Mouse (Mus musculus): ENCODE data around the gene Klc1. TPM values are rescaled to one million over a fixed set of nuclear protein-coding genes. Genes with fewer than 3 reads are reported as not detected.

Gene Klc1
- polyA plus RNA-seq, 1 experiment from 2014 or later: 319 TPM

DNA sequence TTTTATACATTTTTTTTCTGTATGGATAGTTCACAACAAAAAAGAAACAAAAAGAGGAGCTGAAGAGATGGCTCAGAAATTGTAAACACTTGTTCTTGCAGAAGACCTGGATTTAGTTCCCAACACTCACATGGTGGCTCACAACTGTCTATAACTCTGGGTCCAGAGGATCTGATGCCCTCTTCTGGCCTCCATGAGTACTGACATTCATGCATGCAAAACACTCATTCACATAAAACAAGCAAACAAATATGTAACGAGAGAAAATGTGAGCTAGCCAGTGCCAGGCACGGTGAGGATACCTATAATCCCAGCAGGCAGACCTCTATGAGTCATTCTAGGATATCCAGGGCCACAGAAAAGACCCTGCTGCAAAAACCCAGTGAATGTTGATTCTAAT lies 92.6 kb downstream of the Klc1 start:
- H3K9ac ChIP-seq: no peak overlapping the region
- H3K36me3 ChIP-seq (ENCODE audit: poor library complexity, severe bottlenecking): no peaks in the 10 kb centered on the region
- ATAC-seq: no peak
- H3K4me3 ChIP-seq: no peak overlapping the region
- 61% methylated on average over 2 of the region's 2 CpGs for WGBS
- H3K27me3 ChIP-seq: no peaks in the 10 kb centered on the region
- H3K27ac ChIP-seq: no peak overlapping the region
- no peaks in the 10 kb centered on the region for H3K4me1 ChIP-seq
- H3K9me3 ChIP-seq (replicated peaks): no peaks in the 10 kb centered on the region
- no peak overlapping the region for H3K4me2 ChIP-seq

DNA sequence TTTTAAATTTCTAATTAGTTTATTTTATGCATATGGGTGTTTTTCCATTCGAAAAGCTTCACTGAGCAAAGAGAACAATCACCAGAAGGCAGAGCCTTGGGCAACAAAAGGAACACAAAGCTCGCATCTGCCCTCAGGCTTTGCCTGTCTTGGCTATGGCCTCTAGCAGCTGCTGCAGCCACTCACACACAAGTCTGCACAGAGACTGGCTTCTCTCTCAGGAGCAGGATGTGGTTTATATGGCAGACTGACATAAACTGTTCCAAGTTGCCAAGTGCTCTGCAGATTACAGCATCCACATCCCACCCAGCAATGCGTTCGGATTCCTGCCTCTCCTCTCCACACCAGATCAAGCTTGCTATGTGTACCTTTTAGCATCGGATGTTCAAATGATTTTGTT lies 93.1 kb downstream of the Klc1 start:
- Histone ChIP-seq H3K4me3 (no peak overlapping the region), H3K27ac (peak overlapping the region; percentile 10; the same call in 1 of the 2 replicates), H3K9ac (no peak overlapping the region), H3K27me3 (no peaks in the 10 kb centered on the region), H3K4me1 (no peaks in the 10 kb centered on the region), H3K4me2 (no peak overlapping the region), H3K9me3 (replicated peaks) (no peaks in the 10 kb centered on the region), H3K36me3 (ENCODE audit: poor library complexity, severe bottlenecking) (no peaks in the 10 kb centered on the region)
- 77% methylated on average over 5 of the region's 5 CpGs for WGBS
- no peak for ATAC-seq

DNA sequence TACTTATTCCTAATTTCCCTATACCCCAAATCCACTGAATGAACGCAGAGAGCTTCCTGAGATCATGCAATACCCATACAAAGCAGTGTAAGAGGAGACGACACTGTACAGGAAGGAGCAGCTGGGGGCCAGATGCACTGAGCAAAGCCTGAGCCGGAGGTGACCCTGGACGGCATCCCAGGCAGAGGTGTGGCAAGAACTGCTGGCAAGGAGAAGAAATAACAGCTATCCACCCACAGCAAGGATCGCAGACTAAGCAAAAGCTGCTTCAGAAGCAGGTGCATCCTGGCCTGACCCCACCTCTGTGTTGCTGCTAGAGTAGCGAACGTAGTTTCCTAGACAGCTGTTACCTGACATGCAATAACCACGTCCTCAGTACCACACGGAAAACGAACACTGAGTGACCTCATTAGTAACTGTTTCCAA lies 94.4 kb downstream of the Klc1 start:
- Histone ChIP-seq H3K9ac (no peak overlapping the region), H3K4me1 (no peaks in the 10 kb centered on the region), H3K27me3 (no peaks in the 10 kb centered on the region), H3K27ac (no peak overlapping the region), H3K4me3 (no peak overlapping the region), H3K9me3 (replicated peaks) (no peaks in the 10 kb centered on the region), H3K36me3 (ENCODE audit: poor library complexity, severe bottlenecking) (no peaks in the 10 kb centered on the region), H3K4me2 (no peak overlapping the region)
- 75% methylated on average over 10 of the region's 10 CpGs for WGBS
- no peak for ATAC-seq

DNA sequence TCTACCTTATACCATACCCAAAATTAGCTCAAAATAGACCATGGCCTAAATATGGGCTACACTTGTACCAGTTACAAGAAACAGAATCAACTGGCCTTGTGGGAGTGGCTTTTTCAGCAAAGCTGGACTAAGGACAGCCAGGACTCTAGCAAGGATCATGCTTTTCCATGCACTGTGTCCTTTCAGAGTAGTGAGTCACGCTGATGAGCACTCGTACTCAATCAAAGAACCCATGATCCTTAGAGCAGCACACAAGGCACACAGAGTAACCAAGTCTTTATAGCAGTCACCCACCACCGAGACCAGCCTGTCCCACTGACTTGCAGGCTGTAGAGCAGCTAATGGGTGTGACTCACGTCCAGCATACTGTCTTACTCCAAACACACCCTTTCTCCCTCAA lies 94.9 kb downstream of the Klc1 start:
- no peak overlapping the region for H3K4me3 ChIP-seq
- no peak for ATAC-seq
- 76% methylated on average over 4 of the region's 4 CpGs for WGBS

DNA sequence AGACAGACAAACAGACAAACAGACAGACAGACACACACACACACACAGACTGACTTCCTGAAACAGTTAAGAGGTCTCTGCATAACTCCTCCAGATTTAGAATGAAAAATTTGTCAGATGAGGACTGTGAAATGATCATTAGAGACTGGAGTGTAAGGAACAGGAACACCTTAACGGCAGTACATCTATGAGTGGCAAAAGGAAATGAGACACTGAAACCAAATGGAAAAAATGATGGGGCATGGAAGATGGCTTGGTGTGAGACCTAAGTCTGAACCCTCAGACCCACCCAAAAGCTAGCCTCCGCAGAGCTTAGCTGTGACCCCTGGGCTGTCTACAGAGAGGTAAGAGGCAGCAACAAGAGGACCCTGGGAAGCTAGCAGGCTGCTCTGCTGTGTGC lies 96.8 kb downstream of the Klc1 start:
- H3K9me3 ChIP-seq (replicated peaks): no peaks in the 10 kb centered on the region
- ATAC-seq: no peak

More for the DNA sequence above, 94.9 kb downstream of the Klc1 start:
- Histone ChIP-seq H3K27me3 (no peaks in the 10 kb centered on the region), H3K4me2 (no peak overlapping the region), H3K27ac (no peak overlapping the region), H3K36me3 (ENCODE audit: poor library complexity, severe bottlenecking) (no peaks in the 10 kb centered on the region), H3K4me1 (no peaks in the 10 kb centered on the region), H3K9ac (no peak overlapping the region), H3K9me3 (replicated peaks) (no peaks in the 10 kb centered on the region)

More for the DNA sequence above, 96.8 kb downstream of the Klc1 start:
- Histone ChIP-seq H3K4me2 (no peak overlapping the region), H3K27ac (no peak overlapping the region), H3K27me3 (no peaks in the 10 kb centered on the region), H3K4me1 (no peaks in the 10 kb centered on the region), H3K36me3 (ENCODE audit: poor library complexity, severe bottlenecking) (no peaks in the 10 kb centered on the region), H3K9ac (no peak overlapping the region), H3K4me3 (no peak overlapping the region)
- WGBS: 100% methylated on average over 2 of the region's 2 CpGs

Other genes starting within 250 kb of the Klc1 start
- 667 and 695 TPM in 2 replicates for gene Eif5, start 220.8 kb upstream of the Klc1 start, polyA plus RNA-seq (2015; fragmentation: Nextera tagmentation; extraction: Ambion mirVana)
- 44.2 and 47.2 TPM in 2 replicates for gene Mark3, start 184.3 kb upstream of the Klc1 start, polyA plus RNA-seq (2015; fragmentation: Nextera tagmentation; extraction: Ambion mirVana)
- gene Ckb, start 86.5 kb upstream of the Klc1 start, polyA plus RNA-seq (2015; fragmentation: Nextera tagmentation; extraction: Ambion mirVana): 2,311 and 2,462 TPM in 2 replicates
- 10.7 and 12.2 TPM in 2 replicates for gene Trmt61a, start 80.7 kb upstream of the Klc1 start, polyA plus RNA-seq (2015; fragmentation: Nextera tagmentation; extraction: Ambion mirVana)
- 62.1 and 62.8 TPM in 2 replicates for gene Bag5, start 45.6 kb upstream of the Klc1 start, polyA plus RNA-seq (2015; fragmentation: Nextera tagmentation; extraction: Ambion mirVana)
- 52.6 and 56.2 TPM in 2 replicates for gene Apopt1, start 45.6 kb upstream of the Klc1 start, polyA plus RNA-seq (2015; fragmentation: Nextera tagmentation; extraction: Ambion mirVana)
- 5.5 and 6.6 TPM in 2 replicates for gene Xrcc3, start 55.0 kb downstream of the Klc1 start, polyA plus RNA-seq (2015; fragmentation: Nextera tagmentation; extraction: Ambion mirVana)
- 42.4 and 45.6 TPM in 2 replicates for gene Zfyve21, start 55.3 kb downstream of the Klc1 start, polyA plus RNA-seq (2015; fragmentation: Nextera tagmentation; extraction: Ambion mirVana)
- gene Ppp1r13b, start 149.3 kb downstream of the Klc1 start, polyA plus RNA-seq (2015; fragmentation: Nextera tagmentation; extraction: Ambion mirVana): 9.3 TPM in 2 replicates
- 677 and 746 TPM in 2 replicates for gene Atp5mpl, start 208.1 kb downstream of the Klc1 start, polyA plus RNA-seq (2015; fragmentation: Nextera tagmentation; extraction: Ambion mirVana)
- gene Tdrd9, start 212.7 kb downstream of the Klc1 start, polyA plus RNA-seq (2015; fragmentation: Nextera tagmentation; extraction: Ambion mirVana): 0.45 and 1.3 TPM in 2 replicates
- gene Rd3l, start 222.5 kb downstream of the Klc1 start, polyA plus RNA-seq (2015; fragmentation: Nextera tagmentation; extraction: Ambion mirVana): not detected in 2 replicates